Mouse (Mus musculus): ENCODE results near the gene Gm47996.

DNA sequence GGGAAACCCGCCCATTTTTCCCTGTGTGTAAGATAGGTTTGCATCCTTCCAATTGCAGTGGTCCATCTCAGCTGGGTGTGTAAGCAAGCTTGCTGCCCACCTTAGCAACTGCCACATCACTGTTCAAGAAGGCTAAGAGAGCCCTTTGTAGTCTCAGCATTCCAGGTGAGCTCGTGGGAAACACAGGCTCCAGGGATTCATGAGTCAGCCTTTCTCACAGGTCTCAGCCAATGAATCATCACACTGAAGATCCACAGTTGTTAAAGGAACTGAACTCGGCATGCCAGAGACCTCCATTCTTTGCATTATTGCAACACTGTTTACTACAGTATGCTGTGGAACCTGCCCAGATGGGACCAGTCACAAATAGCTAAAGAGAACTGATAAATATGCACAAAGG is 41.3 kb upstream of the Gm47996 start:
- TF ChIP-seq CTCF (IDR thresholded peaks at IDR 0.05; ENCODE audit: extremely low read depth, insufficient read length, insufficient replicate concordance, low read depth, low read length) (no peak), POLR2A (IDR thresholded peaks at IDR 0.05; ENCODE audit: low read depth, low read length) (no peak)
